Comparison of ENCODE assay signal across 9 mouse cellular contexts in genomic region chr15:78403896-78404295, GRCm38 (mm10). TPM values are rescaled to one million over a fixed set of nuclear protein-coding genes. Genes with fewer than 3 reads are reported as not detected.
DNase-seq lines count a peak whose midpoint lies in the region; ATAC-seq and TF ChIP-seq lines count a peak whose summit lies in the region.
"Had no signal": no experiment of that assay in that cellular context is flagged by ENCODE, and none has a peak within 500 bp of the region (broad histone marks: within the 10 kb centered on the region; RNA-seq: fewer than 3 reads in every experiment).

No protein-coding gene starts in this region.

- 0 out of 2 replicates have a peak overlapping the region, but pooled peaks have one; percentile 37 for H3K27ac ChIP-seq in forebrain, embryonic 10.5 days
- no peak overlapping the region for H3K27ac ChIP-seq in forebrain, embryonic 11.5 days (ENCODE audit: low read depth, low read length)
- no peak overlapping the region for H3K27ac ChIP-seq in MEL (ENCODE audit: control insufficient read depth, low read depth, low read length)
- peak overlapping the region; percentile 57 for H3K27ac ChIP-seq in forebrain, embryonic 15.5 days (replicated peaks)
- peak overlapping the region; percentile 1; the same call in 1 of the 2 replicates for H3K27ac ChIP-seq in intestine, embryonic 16.5 days (ENCODE audit: low read length)
- H3K27ac ChIP-seq in lung, embryonic 14.5 days (ENCODE audit: low read depth), result peak overlapping the region; percentile 90
- H3K27ac ChIP-seq: macrophage had no signal

- peaks cover 9% of the 10 kb centered on the region; the same call in 1 of the 2 replicates for H3K79me2 ChIP-seq in MEL (ENCODE audit: control insufficient read depth, insufficient read depth, low read length, poor library complexity)

- no peak for DNase-seq in forebrain, embryonic 10.5 days (ENCODE audit: extremely low spot score, low spot score)
- DNase-seq in forebrain, embryonic 11.5 days (ENCODE audit: low spot score), result no peak
- peak; percentile 34 for DNase-seq in MEL (ENCODE audit: low read depth, low spot score)
- peak; percentile 79 for DNase-seq in lung, embryonic 14.5 days
- DNase-seq in urinary bladder, adult 2 months (ENCODE audit: low spot score), result no peak
- DNase-seq in frontal cortex, postnatal 25 days (ENCODE audit: low spot score in 2 of 2), result no peak

- H3K4me3 ChIP-seq in forebrain, embryonic 10.5 days, result no peak overlapping the region
- H3K4me3 ChIP-seq in forebrain, embryonic 11.5 days (ENCODE audit: low read depth, low read length), result no peak overlapping the region
- peak overlapping the region in 1 of 2 experiments; percentile 43; a peak in 2 of 4 replicates for H3K4me3 ChIP-seq in MEL (ENCODE audit: control insufficient read depth in 1 of 2, insufficient read depth in 1 of 2, low read depth in 2 of 2, low read length in 2 of 2)
- H3K4me3 ChIP-seq in forebrain, embryonic 15.5 days, result no peak overlapping the region
- H3K4me3 ChIP-seq in intestine, embryonic 16.5 days (ENCODE audit: low read length), result no peak overlapping the region
- H3K4me3 ChIP-seq in lung, embryonic 14.5 days (ENCODE audit: low read depth, low read length), result no peak overlapping the region

- peaks cover 16% of the 10 kb centered on the region for H3K27me3 ChIP-seq in forebrain, embryonic 10.5 days (ENCODE audit: poor library complexity, severe bottlenecking)
- no peaks in the 10 kb centered on the region; the same call in 1 of the 2 replicates for H3K27me3 ChIP-seq in forebrain, embryonic 11.5 days (ENCODE audit: control insufficient read depth, insufficient read depth, low read length)
- H3K27me3 ChIP-seq in MEL (ENCODE audit: control insufficient read depth in 1 of 2, insufficient read depth in 2 of 2, low read length in 2 of 2), result no peaks in the 10 kb centered on the region
- peaks cover 5% of the 10 kb centered on the region for H3K27me3 ChIP-seq in forebrain, embryonic 15.5 days
- H3K27me3 ChIP-seq in intestine, embryonic 16.5 days (replicated peaks; ENCODE audit: control insufficient read depth, insufficient read depth, low read length), result no peaks in the 10 kb centered on the region
- peaks cover 4% of the 10 kb centered on the region for H3K27me3 ChIP-seq in lung, embryonic 14.5 days (ENCODE audit: insufficient read depth, low read length)

- ATAC-seq in forebrain, embryonic 11.5 days (replicated peaks; ENCODE audit: low FRiP score), result no peak
- no peak for ATAC-seq in forebrain, embryonic 15.5 days (replicated peaks)
- ATAC-seq in intestine, embryonic 16.5 days, result no peak
- no peak for ATAC-seq in lung, embryonic 14.5 days (ENCODE audit: insufficient read depth)

- 0 out of 4 replicates have a peak, but pooled peaks of 1 of the 2 experiments have one; percentile 9 for TF ChIP-seq EP300 in MEL (IDR thresholded peaks at IDR 0.05; ENCODE audit: low read depth in 1 of 2, low read length in 2 of 2)

- peaks cover 69% of the 10 kb centered on the region for H3K4me1 ChIP-seq in forebrain, embryonic 10.5 days
- H3K4me1 ChIP-seq in forebrain, embryonic 11.5 days (replicated peaks; ENCODE audit: control insufficient read depth, insufficient read depth, low read length), result peaks cover 7% of the 10 kb centered on the region
- peaks cover 12 to 36% of the 10 kb centered on the region in 2 experiments for H3K4me1 ChIP-seq in MEL (ENCODE audit: control insufficient read depth in 1 of 2, insufficient read depth in 2 of 2, low read length in 2 of 2)
- H3K4me1 ChIP-seq in forebrain, embryonic 15.5 days, result peaks cover 53% of the 10 kb centered on the region
- peaks cover 32% of the 10 kb centered on the region for H3K4me1 ChIP-seq in intestine, embryonic 16.5 days (ENCODE audit: control insufficient read depth, insufficient read depth, low read length)
- H3K4me1 ChIP-seq in lung, embryonic 14.5 days (ENCODE audit: insufficient read depth), result peaks cover 33% of the 10 kb centered on the region

- H3K9me3 ChIP-seq in forebrain, embryonic 10.5 days, result no peaks in the 10 kb centered on the region
- H3K9me3 ChIP-seq in forebrain, embryonic 11.5 days (ENCODE audit: control insufficient read depth, low read length), result no peaks in the 10 kb centered on the region
- H3K9me3 ChIP-seq in MEL (replicated peaks; ENCODE audit: insufficient read depth, low read length), result no peaks in the 10 kb centered on the region
- H3K9me3 ChIP-seq in forebrain, embryonic 15.5 days, result no peaks in the 10 kb centered on the region
- H3K9me3 ChIP-seq in intestine, embryonic 16.5 days (ENCODE audit: control insufficient read depth, low read length), result no peaks in the 10 kb centered on the region
- H3K9me3 ChIP-seq in lung, embryonic 14.5 days (ENCODE audit: low read depth, low read length), result no peaks in the 10 kb centered on the region

- H3K9ac ChIP-seq in forebrain, embryonic 11.5 days (ENCODE audit: low read length), result no peak overlapping the region
- peak overlapping the region; percentile 44 for H3K9ac ChIP-seq in MEL (ENCODE audit: control insufficient read depth, low read depth, low read length, poor library complexity, severe bottlenecking)
- no peak overlapping the region for H3K9ac ChIP-seq in forebrain, embryonic 15.5 days (replicated peaks)
- H3K9ac ChIP-seq in intestine, embryonic 16.5 days (ENCODE audit: low read depth, low read length), result no peak overlapping the region
- H3K9ac ChIP-seq in lung, embryonic 14.5 days, result 0 out of 2 replicates have a peak overlapping the region, but pooled peaks have one; percentile 30

- no peak for TF ChIP-seq POLR2A in MEL (IDR thresholded peaks at IDR 0.05; ENCODE audit: control insufficient read depth in 1 of 2, insufficient read depth in 1 of 2, low read depth in 1 of 2, low read length in 2 of 2, poor library complexity in 1 of 2)

- WGBS in forebrain, embryonic 10.5 days, result 87% methylated on average over 1 of the region's 1 CpGs
- WGBS in forebrain, embryonic 11.5 days, result 69% methylated on average over 1 of the region's 1 CpGs
- 31% methylated on average over 1 of the region's 1 CpGs for WGBS in forebrain, embryonic 15.5 days
- WGBS in intestine, embryonic 16.5 days, result 58% methylated on average over 1 of the region's 1 CpGs
- WGBS in lung, embryonic 14.5 days, result 29% methylated on average over 1 of the region's 1 CpGs

- no peaks in the 10 kb centered on the region for H3K36me3 ChIP-seq in forebrain, embryonic 10.5 days (replicated peaks)
- H3K36me3 ChIP-seq in forebrain, embryonic 11.5 days (ENCODE audit: control insufficient read depth, insufficient read depth, low read length), result no peaks in the 10 kb centered on the region
- H3K36me3 ChIP-seq in MEL (ENCODE audit: control insufficient read depth in 1 of 2, insufficient read depth in 2 of 2, low read length in 2 of 2), result peaks cover 0 to 22% of the 10 kb centered on the region in 2 experiments; a peak in 2 of 4 replicates
- H3K36me3 ChIP-seq in forebrain, embryonic 15.5 days, result no peaks in the 10 kb centered on the region
- H3K36me3 ChIP-seq in intestine, embryonic 16.5 days (ENCODE audit: control insufficient read depth, insufficient read depth, low read length), result no peaks in the 10 kb centered on the region
- 0 out of 2 replicates have a peak, but pooled peaks cover 2% of the 10 kb centered on the region for H3K36me3 ChIP-seq in lung, embryonic 14.5 days (ENCODE audit: insufficient read depth)

- no peak for TF ChIP-seq RAD21 in MEL (IDR thresholded peaks at IDR 0.05; ENCODE audit: low read depth, low read length)

- no peak for TF ChIP-seq CTCF in MEL (IDR thresholded peaks at IDR 0.05 in 2 of 3, conservative IDR thresholded peaks at IDR 0.05 in 1 of 3; ENCODE audit: control insufficient read depth in 1 of 3, insufficient read depth in 1 of 3, low read depth in 2 of 3, low read length in 3 of 3, poor library complexity in 1 of 3, severe bottlenecking in 1 of 3)
- no peak for TF ChIP-seq CTCF in lung, embryonic 14.5 days (IDR thresholded peaks at IDR 0.05; ENCODE audit: low read depth)

- H3K4me2 ChIP-seq in forebrain, embryonic 11.5 days (ENCODE audit: low read depth, low read length, severe bottlenecking), result no peak overlapping the region
- peak overlapping the region; percentile 9; the same call in 1 of the 2 replicates for H3K4me2 ChIP-seq in forebrain, embryonic 15.5 days (replicated peaks)
- peak overlapping the region; percentile 75 for H3K4me2 ChIP-seq in intestine, embryonic 16.5 days (ENCODE audit: low read depth, low read length)
- H3K4me2 ChIP-seq in lung, embryonic 14.5 days, result peak overlapping the region; percentile 93

RNA-seq across cellular contexts. Expression of gene Tst, which starts 1.8 kb away (rescaled TPM):
- polyA plus RNA-seq in forebrain, embryonic 10.5 days (2016; fragmentation: Nextera tagmentation; extraction: Ambion mirVana), result 11.8 and 11.9 TPM in 2 replicates
- 10.4 and 11.9 TPM in 2 replicates for polyA plus RNA-seq in forebrain, embryonic 11.5 days (2014; fragmentation: Nextera tagmentation; extraction: Ambion mirVana)
- 34.8 and 36.3 TPM in 2 replicates for total RNA-seq in MEL (2012; rRNA removed)
- 10 to 100 TPM in 1 of 2 experiments, not detected in 1; 29.5 TPM for polyA plus RNA-seq in MEL (2012; ENCODE audit: insufficient read depth in 1 of 2, insufficient read length in 2 of 2, low read depth in 1 of 2, low replicate concordance in 2 of 2, missing spikeins in 1 of 2)
- 23.7 and 24.6 TPM in 2 replicates for polyA plus RNA-seq in forebrain, embryonic 15.5 days (2015; fragmentation: Nextera tagmentation; extraction: Ambion mirVana)
- 62.9 and 68.1 TPM in 2 replicates for polyA plus RNA-seq in intestine, embryonic 16.5 days (2015; fragmentation: Nextera tagmentation; extraction: Ambion mirVana)
- 51.9 and 53.5 TPM in 2 replicates for polyA plus RNA-seq in lung, embryonic 14.5 days (2014; fragmentation: Nextera tagmentation; extraction: Ambion mirVana)
- 31.3 and 37.1 TPM in 2 replicates for polyA plus RNA-seq in urinary bladder, adult 2 months (2012; rRNA removed)

RNA-seq across cellular contexts. Expression of gene Mpst, which starts 2.3 kb away (rescaled TPM):
- polyA plus RNA-seq in forebrain, embryonic 10.5 days (2016; fragmentation: Nextera tagmentation; extraction: Ambion mirVana), result 0.90 and 2.0 TPM in 2 replicates
- polyA plus RNA-seq in forebrain, embryonic 11.5 days (2014; fragmentation: Nextera tagmentation; extraction: Ambion mirVana), result 2.7 and 4.2 TPM in 2 replicates
- total RNA-seq in MEL (2012; rRNA removed), result 38.6 and 38.7 TPM in 2 replicates
- 10 to 100 TPM in 1 of 2 experiments, not detected in 1; 86.7 TPM for polyA plus RNA-seq in MEL (2012; ENCODE audit: insufficient read depth in 1 of 2, insufficient read length in 2 of 2, low read depth in 1 of 2, low replicate concordance in 2 of 2, missing spikeins in 1 of 2)
- polyA plus RNA-seq in forebrain, embryonic 15.5 days (2015; fragmentation: Nextera tagmentation; extraction: Ambion mirVana), result 4.1 and 5.3 TPM in 2 replicates
- 3.0 and 3.4 TPM in 2 replicates for polyA plus RNA-seq in intestine, embryonic 16.5 days (2015; fragmentation: Nextera tagmentation; extraction: Ambion mirVana)
- 3.3 and 3.5 TPM in 2 replicates for polyA plus RNA-seq in lung, embryonic 14.5 days (2014; fragmentation: Nextera tagmentation; extraction: Ambion mirVana)
- polyA plus RNA-seq in urinary bladder, adult 2 months (2012; rRNA removed), result 80.2 and 82.5 TPM in 2 replicates

RNA-seq across cellular contexts. Expression of gene Tex33, which starts 8.2 kb away (rescaled TPM):
- not detected in 2 replicates for polyA plus RNA-seq in forebrain, embryonic 10.5 days (2016; fragmentation: Nextera tagmentation; extraction: Ambion mirVana)
- polyA plus RNA-seq in forebrain, embryonic 11.5 days (2014; fragmentation: Nextera tagmentation; extraction: Ambion mirVana), result not detected in 2 replicates
- 4.1 and 4.7 TPM in 2 replicates for total RNA-seq in MEL (2012; rRNA removed)
- polyA plus RNA-seq in MEL (2012; ENCODE audit: insufficient read depth in 1 of 2, insufficient read length in 2 of 2, low read depth in 1 of 2, low replicate concordance in 2 of 2, missing spikeins in 1 of 2), result 1 to 10 TPM in 1 of 2 experiments, not detected in 1; 4.3 TPM
- polyA plus RNA-seq in forebrain, embryonic 15.5 days (2015; fragmentation: Nextera tagmentation; extraction: Ambion mirVana), result not detected in 2 replicates
- polyA plus RNA-seq in intestine, embryonic 16.5 days (2015; fragmentation: Nextera tagmentation; extraction: Ambion mirVana), result not detected in 2 replicates
- not detected in 2 replicates for polyA plus RNA-seq in lung, embryonic 14.5 days (2014; fragmentation: Nextera tagmentation; extraction: Ambion mirVana)
- 0.07 TPM in 1 of 2 replicates, not detected in the other for polyA plus RNA-seq in urinary bladder, adult 2 months (2012; rRNA removed)
- polyA plus RNA-seq: macrophage had no signal

RNA-seq across cellular contexts. Expression of gene Kctd17, which starts 24.5 kb away (rescaled TPM):
- polyA plus RNA-seq in forebrain, embryonic 10.5 days (2016; fragmentation: Nextera tagmentation; extraction: Ambion mirVana), result 56.8 and 57.1 TPM in 2 replicates
- 67.9 and 76.7 TPM in 2 replicates for polyA plus RNA-seq in forebrain, embryonic 11.5 days (2014; fragmentation: Nextera tagmentation; extraction: Ambion mirVana)
- total RNA-seq in MEL (2012; rRNA removed), result not detected in 2 replicates
- not detected for polyA plus RNA-seq in MEL (2012; ENCODE audit: insufficient read depth in 1 of 2, insufficient read length in 2 of 2, low read depth in 1 of 2, low replicate concordance in 2 of 2, missing spikeins in 1 of 2)
- 123 and 132 TPM in 2 replicates for polyA plus RNA-seq in forebrain, embryonic 15.5 days (2015; fragmentation: Nextera tagmentation; extraction: Ambion mirVana)
- polyA plus RNA-seq in intestine, embryonic 16.5 days (2015; fragmentation: Nextera tagmentation; extraction: Ambion mirVana), result 20.2 and 23.6 TPM in 2 replicates
- polyA plus RNA-seq in lung, embryonic 14.5 days (2014; fragmentation: Nextera tagmentation; extraction: Ambion mirVana), result 51.8 and 53.9 TPM in 2 replicates
- 121 and 128 TPM in 2 replicates for polyA plus RNA-seq in urinary bladder, adult 2 months (2012; rRNA removed)

Comparison
In these comparisons a context has a peak if more than half of its experiments do, and no peak if none do; other contexts are left out.
1. H3K27ac ChIP-seq: peak in forebrain, embryonic 10.5 days (single experiment), forebrain, embryonic 15.5 days (single experiment), intestine, embryonic 16.5 days (single experiment) and lung, embryonic 14.5 days (single experiment); none in forebrain, embryonic 11.5 days (single experiment) and MEL (single experiment).
2. DNase-seq: peak in MEL (single experiment) and lung, embryonic 14.5 days (single experiment); none in forebrain, embryonic 10.5 days (single experiment), forebrain, embryonic 11.5 days (single experiment), urinary bladder, adult 2 months (single experiment) and frontal cortex, postnatal 25 days (0 of 2).
3. H3K9ac ChIP-seq: peak in MEL (single experiment) and lung, embryonic 14.5 days (single experiment); none in forebrain, embryonic 11.5 days (single experiment), forebrain, embryonic 15.5 days (single experiment) and intestine, embryonic 16.5 days (single experiment).